Mouse (Mus musculus) B cell, adult 2 months (primary cell): ENCODE measurements around the gene Slco1a5.
"Not testable (repeated sequence)": the region's sequence is repeated elsewhere in the genome, so short reads cannot be mapped to it uniquely, and the experiment has no call there.

ENCODE experiments used
- DNase-seq, 2 experiments: peaks; one replicate each; pipeline ENCODE4 v3.0.0; 2022

Slco1a5 gene

DNA sequence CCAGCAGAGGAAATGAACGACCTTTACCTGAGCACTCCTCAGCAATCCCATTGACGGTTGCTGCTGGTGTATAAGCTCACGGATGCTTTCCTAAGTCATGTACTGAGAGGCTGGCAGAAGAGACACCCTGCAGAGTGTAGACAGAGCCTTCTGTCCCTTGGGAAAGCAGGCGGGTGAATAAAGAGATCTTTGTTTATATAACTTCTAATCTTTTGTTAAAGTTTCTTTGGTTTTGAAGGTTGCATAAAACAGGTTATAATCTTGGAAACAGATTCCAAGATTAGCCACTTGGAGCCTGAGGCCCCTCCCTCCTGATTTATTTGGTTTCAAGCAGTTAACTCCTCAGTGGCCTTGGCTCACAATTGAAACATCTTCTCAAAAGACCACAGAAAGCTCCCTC is at the start of gene Slco1a5:
TSS of gene Slco1a5 (minus strand) at position 101 of the 400 bp plus-strand sequence.
- DNase-seq: no peak

DNA sequence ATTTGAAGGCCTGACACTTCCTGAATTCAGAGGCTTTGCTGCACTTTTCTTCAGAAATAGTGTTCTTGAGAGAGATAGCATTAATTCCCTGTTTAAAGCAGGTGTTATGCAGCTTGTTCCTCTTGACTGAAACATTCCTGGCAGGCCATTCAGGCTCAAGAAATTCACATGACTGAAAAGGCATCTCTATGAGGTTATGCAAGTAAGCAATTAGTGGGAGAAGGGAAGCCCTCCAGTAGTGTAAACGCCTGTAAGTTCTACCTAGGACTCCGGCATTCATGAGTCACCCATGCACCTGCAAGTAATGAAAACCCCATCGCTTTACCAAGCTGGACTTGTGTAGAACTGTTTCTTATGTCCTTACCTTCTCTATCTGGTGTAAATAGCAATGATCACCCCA is 46.8 kb upstream of the Slco1a5 start:
- no peak for DNase-seq

GRCm38 (mm10) chr6:142367565-142367964 is 44.8 kb upstream of the Slco1a5 start:
- DNase-seq: no peak

GRCm38 (mm10) chr6:142366473-142367018 is 43.8 kb upstream of the Slco1a5 start:
- no peak for DNase-seq

DNA sequence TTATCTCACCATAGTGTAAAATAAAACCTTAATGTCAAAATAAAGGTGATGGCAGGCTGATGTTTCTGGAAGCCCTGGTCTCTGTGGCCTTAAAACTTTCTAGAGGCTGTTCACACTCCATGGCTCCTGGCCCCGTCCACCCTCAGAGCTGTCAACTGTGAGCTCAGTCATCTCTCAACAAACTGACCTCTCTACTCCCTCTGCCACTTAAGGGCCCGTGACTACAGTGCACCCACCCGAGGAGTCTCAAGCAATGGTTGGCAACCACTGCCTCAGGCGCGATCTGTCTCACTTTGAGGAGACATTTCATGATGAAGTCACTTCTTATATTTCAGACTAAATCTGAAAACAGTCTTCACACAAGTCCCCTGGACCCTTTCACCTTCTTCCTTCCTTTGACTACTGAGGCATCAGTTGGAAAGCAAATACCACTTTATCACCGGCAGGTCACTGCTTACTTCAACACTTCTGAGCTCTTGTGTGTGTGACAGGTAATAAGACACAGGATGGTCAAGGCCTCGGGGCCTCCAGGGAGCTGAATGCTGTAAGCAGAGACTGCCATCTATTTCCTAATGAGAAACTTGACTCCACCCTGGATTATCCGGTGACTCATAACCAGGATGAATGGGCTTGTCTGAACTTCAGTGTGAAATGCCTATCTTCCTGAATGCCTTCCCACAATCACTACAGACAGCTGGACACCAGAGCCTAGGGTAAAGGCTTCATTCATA is 43.1 kb upstream of the Slco1a5 start:
- DNase-seq: no peak

DNA sequence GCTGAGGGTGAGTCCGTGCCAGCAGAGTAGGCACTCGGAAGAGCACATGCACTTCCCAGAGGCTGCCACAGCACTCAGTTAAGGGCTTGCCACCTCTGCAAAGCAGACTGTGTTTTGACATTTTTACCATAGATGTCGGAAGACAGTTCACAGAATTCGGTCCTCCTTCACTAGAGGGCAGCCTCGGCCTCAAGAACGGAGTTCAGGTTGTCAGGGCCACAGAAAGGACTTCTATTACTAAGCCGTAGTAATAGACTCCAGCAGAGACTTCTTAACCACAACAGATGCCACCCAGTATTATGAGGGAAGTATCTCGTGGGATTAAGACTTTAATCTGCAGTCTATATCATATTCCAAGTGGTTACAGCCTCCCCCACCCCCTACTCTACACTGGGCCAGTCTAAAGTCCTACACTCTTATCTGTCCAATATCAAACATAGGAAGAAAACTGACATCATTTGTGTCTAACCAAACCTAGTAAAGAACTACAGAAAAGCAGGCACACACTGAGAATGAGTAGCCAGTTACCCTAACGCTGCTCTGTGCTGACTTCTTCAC is 40.3 kb upstream of the Slco1a5 start:
- no peak for DNase-seq

- DNase-seq: no peak
Measured at GRCm38 (mm10) chr6:142362036-142362435, 39.3 kb upstream of the Slco1a5 start.

DNA sequence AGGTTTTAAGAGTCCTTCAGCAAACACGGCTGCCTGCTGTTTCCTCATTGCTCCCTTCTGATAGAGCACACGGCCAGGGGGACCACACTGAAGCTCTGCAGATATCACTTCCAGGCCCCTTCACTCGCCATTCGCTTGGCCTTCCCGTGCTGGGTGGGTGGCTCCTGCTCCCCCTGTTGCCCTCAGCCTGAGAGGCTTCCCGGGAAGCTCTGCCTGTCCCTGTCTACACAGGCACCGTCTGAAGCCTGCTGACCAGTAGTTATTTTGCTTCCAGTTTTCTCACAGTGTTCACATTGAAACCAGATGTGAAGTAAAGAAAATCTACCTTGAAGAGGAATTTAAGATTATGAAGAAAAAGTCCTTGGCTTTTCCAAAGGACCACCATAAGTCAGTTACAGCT is 34.3 kb upstream of the Slco1a5 start:
- DNase-seq: no peak

- DNase-seq: not testable (repeated sequence)
Measured at GRCm38 (mm10) chr6:142352099-142352498, 29.3 kb upstream of the Slco1a5 start.

DNA sequence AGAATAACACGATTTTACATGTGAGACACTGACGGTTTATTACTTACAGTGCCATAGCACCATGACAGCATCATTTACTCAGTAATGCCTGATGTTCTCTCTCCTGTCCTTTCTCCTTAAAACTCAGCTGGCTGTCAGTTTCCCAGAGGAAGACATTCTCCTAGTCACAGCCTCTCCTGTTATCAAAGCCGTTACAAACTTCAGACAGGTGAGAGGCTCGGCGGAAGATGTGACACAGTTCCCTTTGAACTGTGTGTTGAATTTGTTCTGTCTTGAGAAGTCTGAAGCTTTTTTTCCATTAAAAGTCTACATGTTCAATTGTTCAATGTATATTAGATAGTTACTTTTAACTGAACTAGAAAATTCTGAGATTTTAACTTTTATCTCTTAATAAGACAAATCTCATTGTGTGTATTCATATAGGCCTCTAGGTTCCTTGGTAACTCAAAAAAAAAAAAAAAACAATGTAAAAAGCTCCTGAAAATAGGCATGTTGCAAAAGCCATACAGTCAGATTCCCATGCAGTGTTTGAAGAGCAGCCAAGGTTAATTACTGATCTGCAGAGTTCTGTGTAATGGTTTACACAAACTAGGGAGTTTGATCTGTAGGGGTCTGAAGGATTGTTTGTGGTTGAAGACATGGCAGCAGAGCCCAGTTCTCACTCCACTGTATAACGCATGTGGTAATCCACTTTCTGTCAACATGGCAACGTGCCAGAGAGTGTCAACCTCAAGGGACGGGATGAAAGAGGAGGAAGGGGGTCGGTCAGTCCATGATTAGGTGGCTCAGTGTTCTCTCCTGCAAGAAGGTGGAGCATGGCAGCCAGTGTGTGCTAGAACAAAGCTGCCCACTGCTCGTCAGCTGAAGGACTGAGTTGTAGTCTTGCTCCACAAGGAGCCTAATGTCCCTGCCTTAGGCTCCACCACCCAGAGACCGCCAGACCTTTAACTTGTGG is 24.9 kb upstream of the Slco1a5 start:
- DNase-seq: no peak

DNA sequence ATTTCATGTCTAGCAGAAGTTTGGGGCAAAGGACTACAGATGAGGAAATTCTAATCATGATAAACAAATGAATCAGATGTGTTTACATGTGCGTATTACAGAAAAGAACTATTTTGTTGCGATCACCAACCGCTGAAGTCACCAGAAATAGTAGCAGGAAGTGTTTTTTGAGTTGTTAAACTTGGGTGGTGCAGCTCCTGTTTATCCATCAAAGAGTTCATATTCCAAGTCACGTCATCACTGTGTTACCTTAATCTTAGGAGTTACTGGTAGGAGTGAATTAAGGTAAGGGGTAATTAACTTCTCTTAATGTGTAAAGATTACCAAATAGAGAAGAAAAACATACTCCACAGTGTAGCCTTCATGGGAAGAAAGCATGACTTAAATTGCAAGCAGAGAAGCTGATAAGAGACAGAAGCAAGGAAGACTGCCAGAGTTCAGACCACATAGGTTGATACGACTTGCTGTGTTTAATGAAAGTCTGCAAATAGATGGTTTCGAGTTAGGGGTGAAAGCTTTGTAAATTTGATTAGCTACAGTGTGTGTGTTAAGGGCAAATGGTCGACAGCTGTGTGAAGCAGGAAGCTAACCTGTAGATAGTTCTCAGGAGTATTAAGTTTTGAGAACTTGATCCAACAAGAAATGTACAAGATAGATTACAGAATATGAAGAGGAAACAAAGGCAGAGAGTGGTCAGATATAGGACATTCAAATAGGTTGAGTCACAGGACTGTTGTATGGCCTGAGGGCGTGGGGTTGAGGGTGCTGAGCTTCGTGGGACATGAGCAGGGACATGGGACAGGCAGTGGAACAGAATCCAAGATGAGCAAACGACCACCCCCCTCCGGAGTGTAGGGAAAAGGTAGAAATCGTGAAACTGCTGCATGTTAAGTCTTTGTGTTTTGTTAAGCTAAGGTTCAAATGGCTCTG is 23.7 kb upstream of the Slco1a5 start:
- DNase-seq: no peak

- DNase-seq: peak; percentile 85 to 86
Measured at GRCm38 (mm10) chr6:142345440-142346038, 22.8 kb upstream of the Slco1a5 start, which contains the start of gene Pyroxd1. TSS of gene Pyroxd1 (plus strand) at chr6:142345654.

DNA sequence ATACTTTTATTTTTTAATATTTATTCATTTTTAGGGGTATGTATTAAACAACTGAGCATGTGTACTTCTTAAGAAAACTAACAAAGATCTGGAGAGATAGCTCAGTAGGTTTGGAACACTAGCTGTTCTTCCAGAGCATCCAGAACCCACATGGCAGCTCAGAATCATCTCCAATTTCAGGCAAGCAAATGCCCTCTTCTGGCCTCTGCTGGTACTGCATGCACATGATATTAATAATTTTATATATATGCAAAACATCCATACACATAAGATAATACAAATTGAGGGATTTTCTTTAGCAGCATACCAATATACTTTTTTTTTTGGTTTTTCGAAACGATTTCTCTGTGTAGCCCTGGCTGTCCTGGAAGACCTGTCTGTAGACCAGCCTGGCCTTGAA is 20.8 kb upstream of the Slco1a5 start:
- peak; percentile 71 to 74 for DNase-seq

DNA sequence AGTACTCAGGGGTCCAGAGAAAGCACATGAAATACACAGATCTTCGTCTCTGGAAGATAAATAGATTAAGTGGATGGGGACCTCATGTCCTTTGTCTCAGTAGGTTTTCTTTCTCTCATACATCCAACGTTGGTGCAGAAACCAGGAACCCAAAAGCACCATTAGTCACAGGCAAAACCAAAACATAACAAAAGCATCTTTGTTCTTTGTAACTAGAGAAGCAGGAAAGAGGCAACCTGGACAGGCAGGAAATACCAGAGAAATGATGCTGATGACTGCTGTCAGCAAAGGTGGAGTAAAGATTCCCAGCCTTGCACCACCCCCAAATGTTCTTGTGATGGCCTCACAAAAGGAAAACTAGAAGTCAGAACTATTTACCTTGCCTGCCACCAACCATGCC is 16.8 kb upstream of the Slco1a5 start:
- DNase-seq: no peak

DNA sequence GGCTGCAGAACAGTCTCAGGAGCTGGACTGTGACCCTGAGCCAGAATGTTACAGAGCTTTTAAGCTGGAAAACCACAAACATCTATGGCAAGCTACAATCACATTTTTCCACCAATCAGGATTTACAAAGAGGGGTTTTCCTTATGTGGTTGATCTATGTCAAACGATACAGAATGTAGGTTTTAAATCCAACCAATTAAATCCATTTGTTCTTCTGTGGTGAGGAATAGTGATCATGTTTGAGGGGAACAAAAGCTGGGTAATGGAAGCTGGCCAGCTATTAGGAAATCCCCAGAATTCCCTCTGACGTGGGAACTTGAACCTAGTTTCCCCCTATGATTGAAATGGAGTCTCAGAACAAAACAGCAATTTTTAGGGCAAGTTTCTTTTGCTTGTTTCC is 16.2 kb upstream of the Slco1a5 start:
- DNase-seq: no peak

DNA sequence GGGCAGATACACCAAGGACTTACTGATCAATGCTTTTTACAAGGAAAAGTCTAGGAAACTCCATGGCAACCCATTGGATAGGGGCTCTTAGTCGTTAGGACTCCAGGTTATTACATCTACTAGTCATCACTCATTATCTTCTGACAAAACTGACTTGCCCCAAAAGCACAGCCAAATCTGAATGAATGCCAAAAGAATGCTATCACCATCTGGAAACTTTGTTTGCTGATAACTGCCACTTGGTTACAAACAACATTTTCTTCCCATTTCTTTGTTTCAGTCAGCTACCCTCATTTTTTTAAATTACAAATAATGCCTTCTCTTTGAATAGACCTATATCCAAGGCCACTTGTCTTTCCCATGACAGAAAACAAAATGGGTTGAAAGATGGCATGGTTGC is 6.4 kb upstream of the Slco1a5 start:
- no peak for DNase-seq

DNA sequence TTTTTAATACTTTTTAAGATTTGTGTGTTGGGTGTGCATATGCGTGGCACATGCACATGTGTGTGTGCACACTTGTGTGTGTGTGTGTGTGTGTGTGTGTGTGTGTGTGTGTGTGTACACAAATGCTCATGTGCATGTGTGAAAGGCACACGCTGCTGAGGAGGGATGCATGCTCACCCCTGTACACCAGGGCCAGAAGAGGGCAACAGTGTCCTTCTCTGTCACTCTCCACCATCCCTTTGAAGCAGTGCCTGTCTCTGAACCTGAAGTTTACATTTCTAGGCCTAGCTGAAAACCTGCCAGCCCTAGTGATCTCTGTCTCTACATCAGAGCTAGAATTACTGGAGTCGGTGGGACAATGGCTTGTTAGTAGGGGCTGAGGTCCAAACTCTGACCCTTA is 3.8 kb upstream of the Slco1a5 start:
- DNase-seq: no peak

DNA sequence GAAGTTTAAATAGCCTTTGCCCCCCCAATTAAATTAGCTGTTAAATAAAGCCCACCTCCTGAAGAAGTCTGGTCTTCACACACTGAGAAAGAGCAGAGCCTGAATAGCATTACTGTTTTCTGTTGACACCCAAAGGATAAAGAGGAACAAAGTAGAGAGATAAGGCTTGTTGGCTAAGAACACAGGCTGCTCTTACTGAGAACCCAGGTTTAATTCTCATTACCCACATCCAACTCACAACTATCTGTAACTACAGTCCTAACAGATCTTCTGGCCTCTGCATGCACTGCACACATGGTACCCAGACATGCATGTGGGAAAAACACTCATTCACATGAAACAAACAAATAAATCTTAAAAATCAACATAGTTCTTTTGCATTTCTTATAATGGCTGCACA is 5.7 kb downstream of the Slco1a5 start:
- DNase-seq: no peak

DNA sequence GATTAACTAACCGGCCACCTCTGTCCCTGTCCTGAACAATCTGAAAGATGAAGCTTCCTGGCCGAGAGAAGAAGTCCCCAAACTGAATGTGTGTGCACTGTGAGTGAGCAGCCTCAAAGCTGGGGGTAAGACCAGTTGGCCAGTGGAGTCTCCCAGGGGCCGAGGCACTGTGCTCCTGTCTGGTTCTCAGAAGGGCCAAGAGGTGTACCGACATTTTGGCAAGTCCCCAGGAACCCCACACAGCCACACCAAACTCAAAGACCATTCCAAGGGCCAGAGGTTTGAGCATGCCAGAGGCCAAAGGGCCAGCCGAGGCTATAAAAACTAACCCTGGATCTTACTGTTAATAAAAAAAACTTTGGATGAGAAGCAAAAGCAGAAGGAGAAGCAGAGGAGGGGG is 8.5 kb downstream of the Slco1a5 start:
- DNase-seq: no peak

- no peak for DNase-seq
Measured at GRCm38 (mm10) chr6:142305076-142305475, 17.7 kb downstream of the Slco1a5 start.

GRCm38 (mm10) chr6:142298098-142298497 is 24.7 kb downstream of the Slco1a5 start, which contains the start of gene Iapp:
TSS of gene Iapp (plus strand) at chr6:142298423.
- DNase-seq: no peak
